Mouse (Mus musculus): Measurements from ENCODE around the gene Stat4.

GRCm38 (mm10) chr1:52012231-52012630, 25.3 kb downstream of the Stat4 start:
- TF ChIP-seq CTCF (IDR thresholded peaks at IDR 0.05; ENCODE audit: borderline replicate concordance, insufficient read depth, low read length) (no peak), POLR2A (IDR thresholded peaks at IDR 0.05; ENCODE audit: low read depth, low read length) (no peak)

Data from embryonic fibroblast, embryonic 13.5 days (primary cell).